Mouse (Mus musculus) stomach, postnatal 0 days (tissue): ENCODE data around the gene Bbs1.

Experiments used
- CTCF ChIP-seq: IDR thresholded peaks from 2 replicates; pipeline ENCODE4 v1.5.1; 2016; ENCODE audit warnings: antibody characterized with exemption, low read depth, mild to moderate bottlenecking, moderate library complexity
- EP300 ChIP-seq: optimal IDR thresholded peaks from 2 replicates; pipeline ENCODE3; 2016; ENCODE audit warnings: antibody characterized with exemption

DNA sequence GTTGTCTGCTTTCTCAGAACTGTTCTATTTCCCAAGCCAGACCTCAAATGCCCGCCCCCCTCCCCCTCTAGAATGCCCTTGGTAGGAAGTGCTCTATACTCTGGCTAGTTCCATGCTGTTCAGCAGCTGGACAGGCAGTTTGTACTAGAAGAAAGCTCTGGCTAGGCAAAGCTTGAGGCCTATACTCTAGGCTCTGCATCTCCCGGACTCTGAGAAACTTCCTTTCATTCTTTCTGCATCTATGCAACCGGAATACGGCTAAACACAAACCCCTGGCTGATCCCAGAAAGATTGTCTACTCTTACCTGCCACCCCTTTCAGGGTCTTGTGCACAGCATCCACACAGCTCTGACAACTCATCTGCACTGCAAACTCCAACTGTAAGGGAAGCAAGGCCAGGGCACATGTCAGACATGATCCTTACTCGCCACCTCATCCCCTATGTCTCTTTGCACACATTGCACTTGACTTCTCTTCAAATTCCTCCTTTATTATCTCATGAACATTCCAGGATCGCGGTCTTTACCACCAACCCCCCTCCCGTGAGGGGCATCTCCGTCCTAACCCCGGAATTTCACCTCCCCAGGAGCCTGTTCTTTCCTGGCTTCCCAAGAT is 67.8 kb downstream of the Bbs1 start:
- TF ChIP-seq CTCF (no peak), EP300 (no peak)
